Mouse (Mus musculus): ENCODE results near the gene Plekhg2. TPM values are rescaled to one million over a fixed set of nuclear protein-coding genes. Genes with fewer than 3 reads are reported as not detected.
"Not testable (repeated sequence)": the region's sequence is repeated elsewhere in the genome, so short reads cannot be mapped to it uniquely, and the experiment has no call there.

Plekhg2 gene
- polyA plus RNA-seq, 1 experiment from 2014 or later, result 84.6 TPM

GRCm38 (mm10) chr7:28393272-28393951 is 21.0 kb upstream of the Plekhg2 start:
- no peak for ATAC-seq (replicated peaks; ENCODE audit: low FRiP score)
- WGBS, result 6% methylated on average over 22 of the region's 22 CpGs
- Histone ChIP-seq H3K27me3 (no peaks in the 10 kb centered on the region), H3K9ac (peak overlapping the region; percentile 91), H3K36me3 (peaks cover 64% of the 10 kb centered on the region), H3K4me2 (peak overlapping the region; percentile 85), H3K4me1 (peaks cover 22% of the 10 kb centered on the region), H3K4me3 (replicated peaks) (peak overlapping the region; percentile 96), H3K9me3 (replicated peaks) (no peaks in the 10 kb centered on the region), H3K27ac (peak overlapping the region; percentile 89)

- ATAC-seq (replicated peaks; ENCODE audit: low FRiP score), result peak; percentile 98
- peaks cover 64% of the 10 kb centered on the region for H3K36me3 ChIP-seq
- WGBS, result under 1% methylated on average over 58 of the region's 58 CpGs
- peak within 1 kb of the TSS; percentile 85 for H3K4me2 ChIP-seq
- H3K4me3 ChIP-seq (replicated peaks), result peak within 1 kb of the TSS; percentile 96
- H3K4me1 ChIP-seq, result peaks cover 22% of the 10 kb centered on the region
- H3K27ac ChIP-seq, result peak within 1 kb of the TSS; percentile 89
- H3K27me3 ChIP-seq, result no peaks in the 10 kb centered on the region
- H3K9me3 ChIP-seq (replicated peaks), result no peaks in the 10 kb centered on the region
- peak within 1 kb of the TSS; percentile 91 for H3K9ac ChIP-seq
Observed at GRCm38 (mm10) chr7:28392429-28393271, 20.3 kb upstream of the Plekhg2 start, which contains the start of the genes Med29 and Paf1. Gene Med29, minus strand, starts transcription at chr7:28392708. Gene Paf1, plus strand, starts transcription at chr7:28392951.

DNA sequence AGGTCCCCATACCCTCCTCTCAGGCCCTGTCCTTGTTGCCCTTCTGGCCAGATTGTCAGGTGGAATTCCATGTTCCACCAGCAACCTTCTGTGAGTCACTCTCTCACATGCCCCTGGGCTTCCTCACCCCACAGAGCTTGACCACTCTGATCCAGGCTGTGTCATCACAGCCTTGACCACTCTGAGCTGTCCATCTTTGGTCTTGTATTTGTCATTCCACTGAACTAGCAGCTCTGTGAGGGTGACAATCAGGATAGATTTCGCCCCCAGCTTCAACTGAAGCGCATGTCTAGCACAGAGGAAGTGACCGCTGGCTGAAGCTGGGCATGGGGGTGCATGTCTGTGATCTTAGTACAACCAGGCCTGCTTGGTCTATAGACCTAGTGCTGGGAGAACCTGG is 17.9 kb upstream of the Plekhg2 start:
- WGBS, result 92% methylated on average over 3 of the region's 3 CpGs
- H3K4me1 ChIP-seq, result peaks cover 30% of the 10 kb centered on the region
- H3K27ac ChIP-seq, result no peak overlapping the region
- ATAC-seq (replicated peaks; ENCODE audit: low FRiP score), result no peak
- no peaks in the 10 kb centered on the region for H3K9me3 ChIP-seq (replicated peaks)
- no peaks in the 10 kb centered on the region for H3K27me3 ChIP-seq
- peaks cover 59% of the 10 kb centered on the region for H3K36me3 ChIP-seq
- no peak overlapping the region for H3K9ac ChIP-seq
- no peak overlapping the region for H3K4me3 ChIP-seq (replicated peaks)
- H3K4me2 ChIP-seq, result no peak overlapping the region

GRCm38 (mm10) chr7:28387384-28387783 is 15.0 kb upstream of the Plekhg2 start:
- H3K4me3 ChIP-seq (replicated peaks); H3K4me2 ChIP-seq; H3K9me3 ChIP-seq (replicated peaks); ATAC-seq (replicated peaks; ENCODE audit: low FRiP score); H3K9ac ChIP-seq; H3K27ac ChIP-seq; H3K27me3 ChIP-seq: not testable (repeated sequence)
- Histone ChIP-seq H3K36me3 (peaks cover 54% of the 10 kb centered on the region), H3K4me1 (peaks cover 33% of the 10 kb centered on the region)
- WGBS, result 87% methylated on average over 7 of the region's 7 CpGs

DNA sequence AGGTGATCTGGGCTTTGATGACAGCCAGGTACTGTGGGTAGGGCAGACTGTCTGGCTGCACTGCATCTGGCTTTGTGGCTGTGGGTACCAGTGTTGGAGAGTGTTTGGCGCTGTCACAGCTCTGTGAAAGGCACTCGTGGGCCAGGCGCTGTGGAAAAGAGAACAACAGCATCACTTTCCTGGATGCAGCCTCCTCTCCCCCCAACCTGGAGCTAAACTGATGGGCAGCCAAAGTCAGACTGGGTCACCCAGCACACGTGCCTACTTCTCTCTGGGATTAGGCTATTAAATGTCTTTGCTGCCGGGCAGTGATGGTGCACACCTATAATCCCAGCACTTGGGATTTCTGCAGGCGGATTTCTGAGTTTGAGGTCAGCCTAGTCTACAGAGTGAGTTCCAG is 14.5 kb upstream of the Plekhg2 start:
- H3K27me3 ChIP-seq; H3K4me2 ChIP-seq; H3K9ac ChIP-seq; H3K4me3 ChIP-seq (replicated peaks); H3K9me3 ChIP-seq (replicated peaks); ATAC-seq (replicated peaks; ENCODE audit: low FRiP score); H3K27ac ChIP-seq: not testable (repeated sequence)
- WGBS, result 78% methylated on average over 6 of the region's 6 CpGs
- peaks cover 54% of the 10 kb centered on the region for H3K36me3 ChIP-seq
- H3K4me1 ChIP-seq, result peaks cover 37% of the 10 kb centered on the region

GRCm38 (mm10) chr7:28386462-28386861 is 14.1 kb upstream of the Plekhg2 start:
- H3K4me1 ChIP-seq, result peaks cover 37% of the 10 kb centered on the region
- H3K4me2 ChIP-seq, result no peak overlapping the region
- H3K9ac ChIP-seq, result no peak overlapping the region
- 6% methylated on average over 4 of the region's 4 CpGs for WGBS
- H3K27me3 ChIP-seq, result no peaks in the 10 kb centered on the region
- H3K4me3 ChIP-seq (replicated peaks), result no peak overlapping the region
- 0 out of 2 replicates have a peak overlapping the region, but pooled peaks have one; percentile 38 for H3K27ac ChIP-seq
- H3K9me3 ChIP-seq (replicated peaks), result no peaks in the 10 kb centered on the region
- peak; percentile 59 for ATAC-seq (replicated peaks; ENCODE audit: low FRiP score)
- peaks cover 54% of the 10 kb centered on the region for H3K36me3 ChIP-seq

DNA sequence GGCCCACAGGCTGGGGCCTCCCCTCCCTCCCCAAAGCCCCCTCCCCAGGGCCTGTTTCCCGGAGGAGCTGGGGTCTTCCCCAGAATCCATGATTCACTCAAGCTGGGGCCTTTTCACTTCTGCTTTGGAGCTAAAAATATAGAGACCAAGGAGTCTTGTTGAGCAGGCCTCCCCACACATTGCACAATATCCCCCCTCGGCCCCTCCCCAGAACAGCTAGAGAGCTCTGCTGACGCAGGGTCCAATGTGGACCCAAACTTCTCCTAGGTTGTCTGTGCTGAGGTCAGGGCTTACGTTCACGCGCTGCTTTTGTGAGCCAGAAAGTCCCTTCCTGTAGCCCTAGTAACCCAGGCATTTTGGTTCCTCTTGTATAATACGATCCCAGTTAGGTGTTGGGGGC is 13.6 kb upstream of the Plekhg2 start:
- Histone ChIP-seq H3K36me3 (peaks cover 54% of the 10 kb centered on the region), H3K9ac (no peak overlapping the region), H3K4me2 (no peak overlapping the region), H3K9me3 (replicated peaks) (no peaks in the 10 kb centered on the region), H3K27me3 (no peaks in the 10 kb centered on the region), H3K4me3 (replicated peaks) (no peak overlapping the region), H3K4me1 (peaks cover 37% of the 10 kb centered on the region), H3K27ac (0 out of 2 replicates have a peak overlapping the region, but pooled peaks have one; percentile 38)
- ATAC-seq (replicated peaks; ENCODE audit: low FRiP score), result no peak
- WGBS, result 84% methylated on average over 7 of the region's 7 CpGs

DNA sequence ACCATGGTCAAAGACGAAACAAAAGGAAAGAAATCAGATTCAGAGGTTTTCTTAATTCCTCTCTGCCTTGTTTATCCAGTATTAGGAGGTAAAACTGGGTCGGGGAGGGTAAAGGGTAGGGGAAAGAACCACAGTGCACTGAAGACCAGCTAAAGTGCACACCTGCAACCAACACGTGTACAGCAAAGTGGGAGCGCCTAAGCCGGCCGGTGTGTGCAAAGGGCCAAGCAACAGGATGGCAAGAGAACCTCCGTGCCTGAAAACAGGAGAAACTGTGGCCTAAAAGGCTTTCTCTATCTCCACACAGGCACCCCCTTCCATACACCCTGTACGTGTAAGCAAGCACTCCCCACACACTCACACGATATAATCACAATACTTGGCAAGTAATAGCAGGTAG is 12.8 kb upstream of the Plekhg2 start:
- no peak for ATAC-seq (replicated peaks; ENCODE audit: low FRiP score)
- H3K4me1 ChIP-seq, result peaks cover 44% of the 10 kb centered on the region
- WGBS, result 90% methylated on average over 9 of the region's 9 CpGs

GRCm38 (mm10) chr7:28384162-28384561 is 11.8 kb upstream of the Plekhg2 start:
- H3K27ac ChIP-seq, result no peak overlapping the region
- ATAC-seq (replicated peaks; ENCODE audit: low FRiP score), result no peak

More for the DNA sequence above, 12.8 kb upstream of the Plekhg2 start:
- H3K4me2 ChIP-seq, result no peak overlapping the region
- no peak overlapping the region for H3K27ac ChIP-seq
- no peaks in the 10 kb centered on the region for H3K27me3 ChIP-seq
- H3K4me3 ChIP-seq (replicated peaks), result no peak overlapping the region
- no peak overlapping the region for H3K9ac ChIP-seq
- H3K9me3 ChIP-seq (replicated peaks), result no peaks in the 10 kb centered on the region
- H3K36me3 ChIP-seq, result peaks cover 47% of the 10 kb centered on the region

DNA sequence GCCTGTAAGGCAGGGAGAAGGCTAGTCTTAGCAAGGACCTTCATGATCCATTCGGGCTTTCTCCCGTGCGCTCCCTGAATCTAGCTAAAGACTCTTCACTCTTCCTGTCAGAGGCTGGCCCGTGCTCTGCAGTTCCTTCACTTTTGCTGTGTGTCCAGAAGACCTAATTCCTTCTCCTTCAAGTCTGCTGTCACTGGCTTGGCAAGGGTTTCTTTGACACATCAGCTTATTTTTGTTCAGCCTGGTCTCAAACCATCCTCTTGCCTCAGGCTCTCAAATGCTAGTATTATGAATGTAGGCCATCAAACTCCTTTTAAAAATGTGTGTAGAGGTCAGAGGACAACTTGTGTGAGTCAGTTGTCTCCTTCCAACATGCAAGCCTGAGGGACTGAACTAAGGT is 11.2 kb upstream of the Plekhg2 start:
- H3K27ac ChIP-seq, result peak overlapping the region; percentile 100
- no peak overlapping the region for H3K4me3 ChIP-seq (replicated peaks)
- no peaks in the 10 kb centered on the region for H3K9me3 ChIP-seq (replicated peaks)
- H3K36me3 ChIP-seq, result peaks cover 32% of the 10 kb centered on the region
- H3K9ac ChIP-seq, result no peak overlapping the region
- no peak overlapping the region for H3K4me2 ChIP-seq
- H3K27me3 ChIP-seq, result no peaks in the 10 kb centered on the region
- no peak for ATAC-seq (replicated peaks; ENCODE audit: low FRiP score)
- H3K4me1 ChIP-seq, result peaks cover 55% of the 10 kb centered on the region
- 75% methylated on average over 4 of the region's 4 CpGs for WGBS

More at GRCm38 (mm10) chr7:28384162-28384561, 11.8 kb upstream of the Plekhg2 start:
- no peaks in the 10 kb centered on the region for H3K27me3 ChIP-seq
- no peak overlapping the region for H3K4me3 ChIP-seq (replicated peaks)
- H3K36me3 ChIP-seq, result peaks cover 37% of the 10 kb centered on the region
- no peaks in the 10 kb centered on the region for H3K9me3 ChIP-seq (replicated peaks)
- no peak overlapping the region for H3K9ac ChIP-seq
- no peak overlapping the region for H3K4me2 ChIP-seq
- peaks cover 54% of the 10 kb centered on the region for H3K4me1 ChIP-seq
- WGBS, result 84% methylated on average over 6 of the region's 6 CpGs

- Histone ChIP-seq H3K9me3 (replicated peaks) (no peaks in the 10 kb centered on the region), H3K4me3 (replicated peaks) (peak overlapping the region; percentile 39), H3K27me3 (no peaks in the 10 kb centered on the region), H3K4me1 (peaks cover 61% of the 10 kb centered on the region), H3K27ac (peak overlapping the region; percentile 100), H3K9ac (no peak overlapping the region), H3K36me3 (peaks cover 26% of the 10 kb centered on the region), H3K4me2 (peak overlapping the region; percentile 70)
- 44% methylated on average over 11 of the region's 11 CpGs for WGBS
- ATAC-seq (replicated peaks; ENCODE audit: low FRiP score), result no peak
Observed at GRCm38 (mm10) chr7:28382981-28383396, 10.6 kb upstream of the Plekhg2 start.

Data from kidney, embryonic 15.5 days (tissue).